Mouse (Mus musculus) intestine, postnatal 0 days (tissue): ENCODE measurements around the gene Nfix. TPM values are rescaled to one million over a fixed set of nuclear protein-coding genes. Genes with fewer than 3 reads are reported as not detected.

Experiments
- ATAC-seq: fragments of 200-750 bp; cut with Nextera tagmentation; 2 replicates; pipeline ENCODE4 v1.8.0; 2017; ENCODE audit warnings: mild to moderate bottlenecking, moderate TSS enrichment, moderate library complexity
- H3K27ac ChIP-seq: fragments of 300-500 bp; sonication (generic); 2 replicates; pipeline ENCODE4 v1.5.1; 2014; ENCODE audit warnings: mild to moderate bottlenecking, low read depth, low read length, moderate library complexity
- H3K27me3 ChIP-seq: fragments of 300-500 bp; sonication (generic); replicated peaks from 2 replicates; pipeline ENCODE4 v1.6.1; 2014; ENCODE audit warnings: low read length, mixed read lengths; ENCODE audit not compliant: control insufficient read depth, insufficient read depth
- H3K36me3 ChIP-seq: fragments of 300-500 bp; sonication (generic); 2 replicates; pipeline ENCODE4 v1.6.1; 2014; ENCODE audit warnings: mild to moderate bottlenecking, moderate library complexity; ENCODE audit not compliant: control insufficient read depth, insufficient read depth
- H3K4me1 ChIP-seq: fragments of 300-500 bp; sonication (generic); replicated peaks from 2 replicates; pipeline ENCODE4 v1.6.1; 2014; ENCODE audit warnings: antibody characterized with exemption, low read length, mixed read lengths; ENCODE audit not compliant: control insufficient read depth, insufficient read depth
- H3K4me2 ChIP-seq: fragments of 300-500 bp; sonication (generic); replicated peaks from 2 replicates; pipeline ENCODE4 v1.6.1; 2014; ENCODE audit warnings: low read depth, mild to moderate bottlenecking, moderate library complexity
- H3K4me3 ChIP-seq: fragments of 300-500 bp; sonication (generic); 2 replicates; pipeline ENCODE4 v1.5.1; 2014; ENCODE audit warnings: low read depth, low read length
- H3K9ac ChIP-seq: fragments of 300-500 bp; sonication (generic); 2 replicates; pipeline ENCODE4 v1.6.1; 2014; ENCODE audit warnings: mild to moderate bottlenecking, low read depth, low read length
- H3K9me3 ChIP-seq: fragments of 300-500 bp; sonication (generic); 2 replicates; pipeline ENCODE4 v1.6.1; 2016; ENCODE audit warnings: mixed run types; ENCODE audit not compliant: control insufficient read depth
- CTCF ChIP-seq: sonication (generic); IDR thresholded peaks from 2 replicates; pipeline ENCODE4 v1.5.1; 2016; ENCODE audit warnings: low read depth, mild to moderate bottlenecking, control low read depth, antibody characterized with exemption, moderate library complexity
- WGBS: fragments of 180-500 bp; shearing (Covaris S2); extraction: QIAGEN DNeasy Blood & Tissue Kit; methylation state at CpG from one replicate; pipeline ENCODE4 v1.1.7; 2014; 5-methylcytosine and 5-hydroxymethylcytosine counted together
- polyA plus RNA-seq: library from polyadenylated mRNA; unstranded; fragments of >200 nt; fragmentation: Nextera tagmentation; extraction: Ambion mirVana; gene quantifications from 2 replicates; pipeline ENCODE4 v1.2.1, GENCODE M21; 2015

The Nfix gene
- polyA plus RNA-seq, 1 experiment from 2014 or later = 12.0 TPM

DNA sequence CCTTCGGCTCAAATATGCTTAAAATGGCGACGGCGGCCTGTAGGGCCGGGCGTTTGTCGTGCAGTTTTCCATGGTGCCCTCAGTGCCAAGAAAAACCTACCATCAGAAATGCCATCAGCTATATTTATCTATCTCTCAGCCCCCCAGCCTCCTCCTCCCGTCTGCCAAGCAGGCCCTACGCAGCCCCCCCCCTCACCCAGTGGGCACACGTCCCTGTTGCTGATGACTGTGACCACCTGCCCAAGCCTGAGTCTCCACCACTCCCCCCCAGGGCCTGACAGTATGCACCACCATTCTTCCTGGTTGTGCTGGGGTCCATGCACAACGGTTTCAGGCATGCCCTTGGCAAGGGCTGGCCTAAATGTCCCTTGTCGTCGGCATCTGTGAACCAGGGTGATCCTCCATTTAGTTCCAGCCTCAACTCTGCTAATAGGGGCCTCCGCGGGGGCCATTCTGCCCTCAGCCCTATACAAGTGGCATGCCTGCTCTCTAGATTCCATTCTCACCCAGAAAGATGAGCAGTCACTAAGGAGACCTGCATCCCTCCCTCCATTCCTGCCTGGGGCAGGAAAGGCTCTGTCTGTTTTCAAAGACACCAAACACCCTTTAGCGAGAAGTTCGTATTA is 35.2 kb downstream of the Nfix start:
- TF ChIP-seq CTCF = no peak
- no peak overlapping the region for H3K9ac ChIP-seq
- no peaks in the 10 kb centered on the region; the same call in 1 of the 2 replicates for H3K36me3 ChIP-seq
- peaks cover 9% of the 10 kb centered on the region; the same call in 1 of the 2 replicates for H3K27me3 ChIP-seq
- 86% methylated on average over 17 of the region's 17 CpGs for WGBS
- H3K27ac ChIP-seq = no peak overlapping the region
- H3K4me3 ChIP-seq = no peak overlapping the region
- no peaks in the 10 kb centered on the region for H3K9me3 ChIP-seq
- ATAC-seq = no peak
- no peak overlapping the region for H3K4me2 ChIP-seq
- no peaks in the 10 kb centered on the region for H3K4me1 ChIP-seq

DNA sequence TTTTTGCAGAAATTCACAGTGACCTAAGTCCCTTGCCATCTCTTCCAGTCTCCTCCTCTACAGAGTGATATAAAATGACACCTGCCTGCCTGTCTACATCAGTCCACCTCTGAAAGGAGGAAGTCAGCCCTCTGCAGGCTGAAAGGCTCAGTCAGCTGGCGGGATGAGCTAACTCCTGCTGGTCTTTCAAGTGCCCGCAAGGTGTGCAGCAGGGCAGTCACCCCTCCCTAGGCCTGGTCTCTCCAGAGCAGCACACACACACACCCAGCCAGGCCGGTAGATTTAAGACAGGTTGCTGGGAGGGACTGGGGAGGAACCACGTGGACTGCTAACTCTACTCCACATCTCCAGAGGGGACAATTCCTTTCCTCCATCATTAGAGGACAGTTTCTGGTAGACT is 36.0 kb downstream of the Nfix start:
- TF ChIP-seq CTCF = 0 out of 2 replicates have a peak, but pooled peaks have one; percentile 5
- WGBS = 42% methylated on average over 4 of the region's 4 CpGs
- H3K36me3 ChIP-seq = no peaks in the 10 kb centered on the region; the same call in 1 of the 2 replicates
- H3K27ac ChIP-seq = no peak overlapping the region
- no peaks in the 10 kb centered on the region for H3K9me3 ChIP-seq
- no peak overlapping the region for H3K4me2 ChIP-seq
- H3K27me3 ChIP-seq = peaks cover 9% of the 10 kb centered on the region; the same call in 1 of the 2 replicates
- H3K9ac ChIP-seq = no peak overlapping the region
- H3K4me3 ChIP-seq = no peak overlapping the region
- ATAC-seq = peak; percentile 29; the same call in 1 of the 2 replicates
- H3K4me1 ChIP-seq = no peaks in the 10 kb centered on the region

DNA sequence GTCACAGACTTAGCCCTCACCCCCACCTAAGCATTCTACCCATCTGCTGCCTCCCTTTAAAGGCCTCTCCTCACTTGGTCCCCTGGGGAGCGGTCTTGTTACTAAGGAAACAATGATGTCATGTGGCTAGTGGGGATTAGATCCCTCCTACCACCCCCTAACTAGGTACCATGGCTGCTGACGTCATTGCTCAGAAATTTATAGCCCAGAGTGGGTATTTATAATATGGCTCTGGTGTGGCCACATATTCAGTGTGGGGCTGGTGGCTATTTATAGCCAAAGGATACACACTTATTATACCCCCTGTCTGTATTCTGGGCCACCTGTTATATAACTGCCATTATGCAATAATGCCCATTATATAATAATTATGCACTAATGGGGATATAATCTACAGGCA is 39.2 kb downstream of the Nfix start:
- ATAC-seq = no peak
- Histone ChIP-seq H3K36me3 (no peaks in the 10 kb centered on the region), H3K9ac (no peak overlapping the region), H3K4me2 (no peak overlapping the region), H3K27me3 (peaks cover 12% of the 10 kb centered on the region), H3K9me3 (no peaks in the 10 kb centered on the region), H3K27ac (no peak overlapping the region), H3K4me1 (no peaks in the 10 kb centered on the region), H3K4me3 (no peak overlapping the region)
- 55% methylated on average over 2 of the region's 2 CpGs for WGBS
- TF ChIP-seq CTCF = no peak

DNA sequence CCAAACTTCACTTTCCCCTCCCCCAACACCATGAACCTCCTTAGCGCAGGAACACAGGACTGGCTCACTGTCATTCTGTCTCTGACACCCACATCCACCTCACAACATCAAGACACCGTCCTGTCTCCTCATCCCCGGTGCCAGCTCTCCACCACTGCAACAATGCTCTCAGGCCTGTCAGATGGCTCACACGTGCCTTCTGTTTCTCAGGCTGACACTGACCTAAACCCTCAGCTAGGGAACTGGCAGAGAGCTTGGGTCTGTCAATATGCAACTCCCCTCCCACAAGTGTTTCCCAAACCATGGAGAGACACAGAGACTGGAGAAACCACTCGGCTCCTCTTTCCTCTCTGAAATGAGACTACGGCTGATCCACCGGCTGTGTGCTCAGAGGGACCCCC is 39.7 kb downstream of the Nfix start:
- Histone ChIP-seq H3K27me3 (peaks cover 12% of the 10 kb centered on the region), H3K4me2 (no peak overlapping the region), H3K4me1 (no peaks in the 10 kb centered on the region), H3K9ac (no peak overlapping the region), H3K27ac (no peak overlapping the region), H3K4me3 (no peak overlapping the region), H3K36me3 (no peaks in the 10 kb centered on the region), H3K9me3 (no peaks in the 10 kb centered on the region)
- TF ChIP-seq CTCF = no peak
- no peak for ATAC-seq
- WGBS = 66% methylated on average over 7 of the region's 7 CpGs

DNA sequence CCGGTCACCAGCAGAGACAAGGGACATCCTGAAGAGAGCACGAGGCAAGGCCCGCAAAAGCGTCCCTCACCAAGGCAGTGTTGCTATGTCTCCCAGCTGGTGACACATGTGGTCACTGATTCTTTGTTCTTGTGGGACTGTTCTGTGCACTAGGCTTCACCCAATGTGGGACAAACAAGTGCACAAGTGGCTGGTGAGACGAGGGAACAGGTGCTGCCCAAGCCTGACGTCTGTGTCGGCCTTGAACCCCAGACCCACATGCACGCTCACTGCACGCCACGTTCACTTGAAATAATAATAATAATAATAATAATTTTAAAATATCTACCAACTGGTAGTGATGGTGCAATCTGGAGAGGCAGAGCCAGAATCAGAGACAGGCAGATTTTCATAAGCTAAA is 40.4 kb downstream of the Nfix start:
- Histone ChIP-seq H3K4me1 (no peaks in the 10 kb centered on the region), H3K36me3 (no peaks in the 10 kb centered on the region), H3K4me2 (no peak overlapping the region), H3K9me3 (no peaks in the 10 kb centered on the region), H3K4me3 (no peak overlapping the region), H3K27ac (no peak overlapping the region), H3K27me3 (peaks cover 12% of the 10 kb centered on the region), H3K9ac (no peak overlapping the region)
- TF ChIP-seq CTCF = no peak
- WGBS = 87% methylated on average over 10 of the region's 10 CpGs
- ATAC-seq = no peak

DNA sequence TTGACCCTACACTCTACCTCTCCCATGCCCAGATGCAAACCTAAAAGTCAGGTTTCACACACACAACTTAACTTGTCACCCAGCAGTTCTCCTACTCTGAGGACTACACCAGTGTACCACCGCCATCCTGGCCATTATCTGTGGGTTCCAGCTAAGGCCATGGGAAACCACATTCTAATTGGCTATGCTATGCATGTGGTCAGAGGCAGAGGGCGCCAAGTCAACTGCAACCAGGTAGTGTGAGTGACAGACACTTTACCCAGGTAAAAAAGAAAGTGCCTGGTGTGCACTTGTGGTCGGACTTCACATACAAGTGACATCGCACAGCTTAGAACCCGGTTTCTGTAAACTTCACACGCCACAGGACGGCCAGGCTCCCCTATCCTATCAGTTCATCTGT is 41.0 kb downstream of the Nfix start:
- 0 out of 2 replicates have a peak, but pooled peaks have one; percentile 18 for ATAC-seq
- H3K27me3 ChIP-seq = peaks cover 12% of the 10 kb centered on the region
- H3K4me2 ChIP-seq = no peak overlapping the region
- H3K4me1 ChIP-seq = no peaks in the 10 kb centered on the region
- H3K9ac ChIP-seq = no peak overlapping the region
- H3K9me3 ChIP-seq = no peaks in the 10 kb centered on the region
- WGBS = 61% methylated on average over 7 of the region's 7 CpGs
- H3K4me3 ChIP-seq = no peak overlapping the region
- H3K27ac ChIP-seq = no peak overlapping the region
- no peaks in the 10 kb centered on the region for H3K36me3 ChIP-seq
- peak; percentile 78 for TF ChIP-seq CTCF

DNA sequence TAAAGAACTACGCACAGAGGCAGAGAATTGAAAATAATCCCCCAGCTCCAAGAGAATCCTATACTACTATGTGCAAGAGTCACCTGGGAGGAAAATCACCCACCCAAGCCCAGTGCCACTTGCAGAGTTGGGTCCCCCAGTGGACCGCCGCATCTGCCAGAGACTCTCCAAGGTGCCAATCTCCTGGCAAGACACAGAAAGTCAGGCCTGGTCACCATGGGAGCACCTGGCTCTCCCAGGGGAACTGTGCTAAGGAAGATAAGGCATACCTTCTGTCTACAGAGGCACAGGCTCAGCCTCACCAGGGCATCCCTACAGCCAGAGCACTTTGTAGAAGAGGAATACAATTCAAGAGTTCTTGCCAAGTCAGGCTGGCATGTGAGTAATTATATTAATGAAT is 41.8 kb downstream of the Nfix start:
- H3K27ac ChIP-seq = no peak overlapping the region
- no peak for ATAC-seq
- H3K4me3 ChIP-seq = no peak overlapping the region
- H3K27me3 ChIP-seq = peaks cover 7% of the 10 kb centered on the region; the same call in 1 of the 2 replicates
- TF ChIP-seq CTCF = no peak
- H3K36me3 ChIP-seq = no peaks in the 10 kb centered on the region
- WGBS = 90% methylated on average over 3 of the region's 3 CpGs
- no peak overlapping the region for H3K9ac ChIP-seq
- no peak overlapping the region for H3K4me2 ChIP-seq
- H3K4me1 ChIP-seq = no peaks in the 10 kb centered on the region; the same call in 1 of the 2 replicates
- H3K9me3 ChIP-seq = no peaks in the 10 kb centered on the region
